Mouse (Mus musculus): ENCODE measurements around the gene Tyw1.

- TF ChIP-seq CTCF (IDR thresholded peaks at IDR 0.05; ENCODE audit: borderline replicate concordance, insufficient read depth, low read length) (no peak), POLR2A (IDR thresholded peaks at IDR 0.05; ENCODE audit: low read depth, low read length) (no peak)
Observed at GRCm38 (mm10) chr5:130241426-130241825, 14.0 kb upstream of the Tyw1 start.

Data from embryonic fibroblast, embryonic 13.5 days (primary cell).